Mouse (Mus musculus) embryonic facial prominence, embryonic 14.5 days (tissue): ENCODE measurements around the gene Calhm2. TPM values are rescaled to one million over a fixed set of nuclear protein-coding genes. Genes with fewer than 3 reads are reported as not detected.

Source experiments
- ATAC-seq: fragments of 200-750 bp; cut with Nextera tagmentation; 2 replicates; pipeline ENCODE4 v1.8.0; 2017; ENCODE audit warnings: low read depth, moderate number of reproducible peaks, moderate TSS enrichment
- DNase-seq: peaks from one replicate; pipeline ENCODE4 v3.0.0-alpha.2; 2015; ENCODE audit warnings: low spot score
- H3K27ac ChIP-seq: fragments of 300-500 bp; sonication (generic); replicated peaks from 2 replicates; pipeline ENCODE4 v1.5.1; 2014; ENCODE audit warnings: low read depth, mild to moderate bottlenecking, low read length, moderate library complexity
- H3K27me3 ChIP-seq: fragments of 300-500 bp; sonication (generic); replicated peaks from 2 replicates; pipeline ENCODE4 v1.6.1; 2014; ENCODE audit warnings: low read length; ENCODE audit not compliant: control insufficient read depth, insufficient read depth
- H3K36me3 ChIP-seq: fragments of 300-500 bp; sonication (generic); 2 replicates; pipeline ENCODE4 v1.6.1; 2014; ENCODE audit warnings: low read length, mixed read lengths; ENCODE audit not compliant: control insufficient read depth, insufficient read depth
- H3K4me1 ChIP-seq: fragments of 300-500 bp; sonication (generic); 2 replicates; pipeline ENCODE4 v1.6.1; 2014; ENCODE audit warnings: antibody characterized with exemption, low read length; ENCODE audit not compliant: control insufficient read depth, insufficient read depth
- H3K4me2 ChIP-seq: fragments of 300-500 bp; sonication (generic); 2 replicates; pipeline ENCODE4 v1.6.1; 2014; ENCODE audit warnings: low read depth, mild to moderate bottlenecking, low read length, moderate library complexity, mixed read lengths
- H3K4me3 ChIP-seq: fragments of 300-500 bp; sonication (generic); 2 replicates; pipeline ENCODE4 v1.5.1; 2014; ENCODE audit warnings: low read depth, mild to moderate bottlenecking, low read length
- H3K9ac ChIP-seq: fragments of 300-500 bp; sonication (generic); 2 replicates; pipeline ENCODE4 v1.6.1; 2014; ENCODE audit warnings: low read depth, mild to moderate bottlenecking, low read length, moderate library complexity, mixed read lengths
- H3K9me3 ChIP-seq: fragments of 300-500 bp; sonication (generic); 2 replicates; pipeline ENCODE4 v1.6.1; 2016; ENCODE audit warnings: low read length; ENCODE audit not compliant: control insufficient read depth
- WGBS: fragments of 180-500 bp; shearing (Covaris S2); extraction: QIAGEN DNeasy Blood & Tissue Kit; methylation state at CpG from one replicate; pipeline ENCODE4 v1.1.7; 2014; 5-methylcytosine and 5-hydroxymethylcytosine counted together
- polyA plus RNA-seq: library from polyadenylated mRNA; unstranded; fragments of >200 nt; fragmentation: Nextera tagmentation; extraction: Ambion mirVana; gene quantifications from 2 replicates; pipeline ENCODE4 v1.2.1, GENCODE M21; 2014

Gene Calhm2
- polyA plus RNA-seq, 1 experiment from 2014 or later = 4.3 TPM

DNA sequence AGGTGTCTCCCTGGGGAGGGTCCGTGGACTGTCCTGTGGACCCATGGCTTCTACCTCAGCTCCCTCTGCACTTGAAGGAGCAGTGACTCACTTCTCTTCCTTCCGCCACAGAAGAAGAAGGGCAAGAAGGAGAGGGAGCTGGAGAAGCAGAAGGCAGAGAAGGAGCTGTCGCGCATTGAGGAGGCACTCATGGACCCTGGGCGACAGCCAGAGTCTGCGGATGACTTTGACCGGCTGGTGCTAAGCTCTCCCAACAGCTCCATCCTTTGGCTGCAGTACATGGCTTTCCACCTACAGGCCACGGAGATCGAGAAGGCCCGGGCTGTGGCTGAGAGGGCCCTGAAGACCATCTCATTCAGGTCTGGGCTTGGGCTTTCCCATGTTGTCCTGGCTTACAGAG, 9.9 kb downstream of the Calhm2 start:
- H3K9ac ChIP-seq = no peak overlapping the region
- ATAC-seq = no peak
- H3K9me3 ChIP-seq = no peaks in the 10 kb centered on the region
- H3K27me3 ChIP-seq = no peaks in the 10 kb centered on the region
- DNase-seq = no peak
- H3K4me3 ChIP-seq = no peak overlapping the region
- H3K36me3 ChIP-seq = peaks cover 82% of the 10 kb centered on the region
- no peaks in the 10 kb centered on the region for H3K4me1 ChIP-seq
- WGBS = 96% methylated on average over 8 of the region's 10 CpGs
- H3K27ac ChIP-seq = no peak overlapping the region
- H3K4me2 ChIP-seq = no peak overlapping the region

DNA sequence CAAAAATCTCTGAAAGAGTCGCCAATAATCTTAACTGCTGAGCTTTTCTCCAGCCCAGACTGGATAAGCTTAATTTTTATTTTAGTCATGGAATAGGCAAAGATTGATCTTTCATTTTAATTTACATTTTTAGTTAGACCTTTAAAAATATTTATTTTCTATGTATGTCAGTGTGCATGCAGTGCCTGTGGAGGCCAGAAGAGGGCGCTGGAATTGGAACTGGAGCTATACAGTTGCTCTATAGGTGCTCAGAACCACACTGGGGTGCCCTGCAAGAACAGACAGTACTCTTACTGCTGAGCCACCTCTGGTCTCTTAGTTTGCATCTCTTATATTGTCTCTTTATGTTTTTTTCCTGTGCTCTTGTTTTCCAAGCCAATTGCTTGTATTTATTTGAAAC, 15.3 kb downstream of the Calhm2 start:
- H3K4me2 ChIP-seq = no peak overlapping the region
- no peaks in the 10 kb centered on the region for H3K27me3 ChIP-seq
- peaks cover 66% of the 10 kb centered on the region for H3K36me3 ChIP-seq
- H3K9ac ChIP-seq = no peak overlapping the region
- ATAC-seq (no peak; the same call in 1 of the 2 replicates), DNase-seq (peak; percentile 36)
- no peak overlapping the region for H3K4me3 ChIP-seq
- H3K9me3 ChIP-seq = no peaks in the 10 kb centered on the region
- H3K4me1 ChIP-seq = no peaks in the 10 kb centered on the region
- H3K27ac ChIP-seq = no peak overlapping the region
- 29% methylated on average over 2 of the region's 2 CpGs for WGBS

DNA sequence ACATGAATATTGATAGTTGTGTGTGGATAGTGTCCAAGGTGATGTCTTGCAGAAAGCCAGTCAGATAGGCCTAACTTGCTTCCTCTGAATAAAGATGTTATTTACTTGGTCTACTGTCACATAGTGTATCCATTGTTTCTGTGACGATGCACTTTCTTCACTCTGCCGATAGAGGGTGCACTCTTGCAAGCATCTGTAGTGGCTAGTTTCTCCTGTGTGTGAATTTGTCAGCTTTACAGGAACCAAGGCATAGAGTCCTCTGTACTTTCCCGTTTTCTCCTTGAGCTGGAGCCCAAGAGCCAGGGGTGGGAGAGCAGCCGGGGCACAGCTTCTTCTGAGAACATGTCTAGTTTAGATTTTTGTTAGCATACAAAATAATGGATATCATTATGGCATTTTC, 17.0 kb downstream of the Calhm2 start:
- H3K27me3 ChIP-seq = no peaks in the 10 kb centered on the region
- no peaks in the 10 kb centered on the region for H3K4me1 ChIP-seq
- WGBS = 40% methylated on average over 4 of the region's 4 CpGs
- ATAC-seq = 0 out of 2 replicates have a peak, but pooled peaks have one; percentile 30
- no peak overlapping the region for H3K4me2 ChIP-seq
- no peak overlapping the region for H3K9ac ChIP-seq
- H3K36me3 ChIP-seq = peaks cover 68% of the 10 kb centered on the region
- H3K27ac ChIP-seq = no peak overlapping the region
- no peak overlapping the region for H3K4me3 ChIP-seq
- DNase-seq = peak; percentile 55
- H3K9me3 ChIP-seq = no peaks in the 10 kb centered on the region

- Histone ChIP-seq H3K27ac (no peak overlapping the region), H3K4me2 (no peak overlapping the region), H3K27me3 (no peaks in the 10 kb centered on the region), H3K9ac (no peak overlapping the region), H3K9me3 (no peaks in the 10 kb centered on the region), H3K36me3 (peaks cover 75% of the 10 kb centered on the region), H3K4me1 (no peaks in the 10 kb centered on the region), H3K4me3 (no peak overlapping the region)
- WGBS = 89% methylated on average over 2 of the region's 2 CpGs
- no peak for ATAC-seq
- no peak for DNase-seq
Measured at GRCm38 (mm10) chr19:47118634-47119033, 19.5 kb downstream of the Calhm2 start.

DNA sequence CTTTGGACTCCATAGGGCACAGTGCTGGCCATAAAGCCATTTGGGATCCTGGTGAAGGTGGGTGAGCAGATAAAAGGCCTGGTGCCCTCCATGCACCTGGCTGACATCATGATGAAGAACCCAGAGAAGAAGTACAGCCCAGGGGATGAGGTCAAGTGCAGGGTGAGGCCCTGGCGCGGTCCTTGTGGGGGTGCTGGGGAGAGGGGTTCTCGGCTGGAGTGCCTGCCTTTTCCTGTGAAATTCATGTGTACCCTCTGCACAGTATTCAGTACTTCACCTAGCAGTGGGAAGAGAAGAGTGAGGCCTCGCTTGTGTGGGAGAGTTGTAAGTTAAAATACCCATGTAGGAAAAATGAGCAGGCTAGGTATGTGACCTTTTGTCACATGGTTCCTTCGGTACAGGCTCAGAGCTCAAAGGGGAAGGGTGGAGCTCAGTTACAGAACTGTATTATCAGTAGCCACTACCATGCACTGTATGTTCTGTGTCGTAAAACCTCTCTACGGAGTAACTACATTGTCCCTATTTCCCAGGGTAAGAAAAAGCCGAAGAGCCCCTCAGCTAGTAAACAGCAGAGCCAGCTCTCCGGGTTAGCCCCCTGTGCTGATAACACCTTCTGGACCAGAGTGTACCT, 33.3 kb downstream of the Calhm2 start:
- Histone ChIP-seq H3K4me1 (no peaks in the 10 kb centered on the region), H3K4me3 (no peak overlapping the region), H3K4me2 (no peak overlapping the region), H3K27ac (no peak overlapping the region), H3K9me3 (no peaks in the 10 kb centered on the region), H3K36me3 (peaks cover 99% of the 10 kb centered on the region), H3K27me3 (no peaks in the 10 kb centered on the region), H3K9ac (no peak overlapping the region)
- no peak for DNase-seq
- no peak for ATAC-seq
- WGBS = 93% methylated on average over 9 of the region's 9 CpGs

DNA sequence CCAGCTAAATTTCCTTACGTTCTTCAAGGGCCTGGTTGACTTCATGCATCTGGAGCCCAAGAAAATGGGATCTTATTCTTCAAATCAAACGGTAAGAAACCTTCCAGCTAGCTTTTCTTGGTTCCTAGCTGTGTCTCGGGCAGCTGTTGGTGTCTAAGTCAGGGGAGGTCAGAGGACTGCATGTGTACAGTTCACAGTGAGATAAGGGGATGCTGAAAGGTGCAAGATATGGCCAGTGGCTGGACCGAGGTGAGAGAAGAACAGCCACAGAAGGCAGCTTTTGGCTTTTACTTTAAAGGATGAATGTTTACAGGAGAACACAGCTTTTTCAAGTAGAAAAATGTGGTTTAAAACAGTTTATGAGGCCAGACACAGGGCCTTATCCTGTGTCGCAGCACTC, 37.0 kb downstream of the Calhm2 start:
- no peak for DNase-seq
- Histone ChIP-seq H3K36me3 (peaks cover 97% of the 10 kb centered on the region), H3K27me3 (no peaks in the 10 kb centered on the region)

DNA sequence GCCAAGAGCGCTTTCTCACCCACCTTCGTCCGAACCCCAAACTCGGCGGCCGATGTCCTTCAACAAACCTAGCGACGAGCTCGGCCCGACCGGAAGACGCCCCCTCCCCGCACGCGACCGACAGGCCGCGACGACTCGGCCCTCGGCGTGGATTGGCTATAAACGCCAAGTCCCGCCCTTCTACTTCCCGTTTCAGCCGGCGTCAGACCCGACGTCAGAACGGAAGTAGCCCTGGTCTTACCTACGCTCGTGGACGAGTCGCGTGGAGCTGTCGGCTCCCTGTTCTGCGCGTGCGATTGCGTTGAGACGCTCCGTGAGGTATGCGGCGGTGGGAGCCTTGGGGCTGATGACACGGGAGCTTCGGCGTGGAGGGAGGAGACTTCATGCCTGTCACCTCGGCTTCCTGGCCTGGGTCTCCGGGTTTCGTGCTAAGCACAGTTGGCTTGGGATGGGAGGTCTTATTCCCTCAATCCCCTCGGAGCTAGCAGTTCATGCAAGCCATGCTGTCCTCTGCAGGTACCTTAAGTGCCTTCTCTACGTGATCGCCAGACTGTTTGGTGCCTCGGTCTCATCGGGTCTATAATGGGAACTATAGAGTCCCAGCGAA, 47.4 kb downstream of the Calhm2 start, which contains the start of the genes Usmg5 and Pdcd11:
Gene Usmg5 (minus strand): TSS at position 98 of the 607 bp plus-strand sequence.
Gene Pdcd11 (plus strand): TSS at position 219 of the 607 bp plus-strand sequence.
- ATAC-seq = peak; percentile 100
- H3K36me3 ChIP-seq = peaks cover 40% of the 10 kb centered on the region
- H3K4me3 ChIP-seq = peak within 1 kb of the TSS; percentile 90
- H3K9ac ChIP-seq = peak within 1 kb of the TSS; percentile 98
- no peaks in the 10 kb centered on the region for H3K9me3 ChIP-seq
- no peaks in the 10 kb centered on the region for H3K27me3 ChIP-seq
- under 1% methylated on average over 44 of the region's 56 CpGs for WGBS
- H3K27ac ChIP-seq = peak within 1 kb of the TSS; percentile 88
- peak within 1 kb of the TSS; percentile 93 for H3K4me2 ChIP-seq
- peak; percentile 97 for DNase-seq
- peaks cover 12% of the 10 kb centered on the region for H3K4me1 ChIP-seq

More for the DNA sequence above, 37.0 kb downstream of the Calhm2 start:
- WGBS = 95% methylated on average over 5 of the region's 5 CpGs
- Histone ChIP-seq H3K9me3 (no peaks in the 10 kb centered on the region), H3K27ac (no peak overlapping the region), H3K4me1 (no peaks in the 10 kb centered on the region), H3K4me3 (no peak overlapping the region), H3K4me2 (no peak overlapping the region), H3K9ac (no peak overlapping the region)
- no peak for ATAC-seq

DNA sequence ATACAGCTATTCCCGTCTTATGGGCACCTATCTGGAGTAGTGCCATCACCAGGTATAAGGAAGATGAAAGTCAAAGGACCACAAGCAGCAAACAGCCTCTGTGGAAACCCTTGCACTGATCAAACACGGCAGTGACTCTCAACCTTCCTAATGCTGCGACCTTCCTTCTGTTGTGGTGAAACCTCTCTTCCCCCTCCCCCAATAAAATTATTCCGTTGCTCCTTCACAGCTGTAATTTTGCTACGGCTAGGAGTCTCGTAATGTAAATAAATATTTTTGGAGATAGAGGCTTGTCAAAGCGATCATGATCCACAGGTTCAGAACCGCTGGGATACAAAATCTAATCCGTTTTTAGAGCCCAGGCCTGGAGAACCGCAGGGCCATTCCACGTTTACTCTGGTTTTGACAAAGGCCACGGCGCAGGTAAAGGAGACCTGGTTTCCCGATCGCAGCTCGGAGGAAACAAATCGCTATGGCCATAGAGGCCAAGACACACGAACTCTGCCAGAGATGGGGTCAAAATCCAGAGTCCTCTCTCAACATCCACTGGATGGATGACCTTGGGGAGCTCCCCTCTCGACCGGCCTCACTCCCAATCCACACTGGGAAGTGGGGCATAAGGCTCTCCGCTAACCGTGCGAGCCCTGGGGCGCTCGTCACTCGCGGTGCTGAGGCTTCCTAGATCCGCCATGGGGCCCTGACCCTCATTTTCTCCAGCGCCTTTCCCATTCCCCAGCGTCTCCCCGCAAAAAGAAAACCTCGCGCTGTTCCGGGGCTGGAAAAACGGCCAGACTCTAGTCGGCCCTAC, 48.2 kb downstream of the Calhm2 start:
- peak; percentile 71 for ATAC-seq
- peak overlapping the region; percentile 88 for H3K27ac ChIP-seq
- peak overlapping the region; percentile 98 for H3K9ac ChIP-seq
- H3K9me3 ChIP-seq = no peaks in the 10 kb centered on the region
- peaks cover 12% of the 10 kb centered on the region for H3K4me1 ChIP-seq
- peak overlapping the region; percentile 90 for H3K4me3 ChIP-seq
- H3K27me3 ChIP-seq = no peaks in the 10 kb centered on the region
- H3K36me3 ChIP-seq = peaks cover 40% of the 10 kb centered on the region
- 2% methylated on average over 35 of the region's 36 CpGs for WGBS
- no peak for DNase-seq
- H3K4me2 ChIP-seq = peak overlapping the region; percentile 93
